Mouse (Mus musculus) G1E (cell line): ENCODE data around the gene Fam155a.

Experiments used
- CTCF ChIP-seq: IDR thresholded peaks from 2 replicates; pipeline ENCODE4 v1.5.1; 2012; ENCODE audit warnings: low read depth, low read length, inconsistent platforms, mixed read lengths
- GATA1 ChIP-seq: IDR thresholded peaks from 2 replicates; pipeline ENCODE4 v1.6.1; 2012; ENCODE audit warnings: borderline replicate concordance, low read length, inconsistent platforms, mixed read lengths
- POLR2AphosphoS5 ChIP-seq: IDR thresholded peaks from 2 replicates; pipeline ENCODE4 v1.6.1; 2012; ENCODE audit warnings: low read depth, low read length, inconsistent platforms; ENCODE audit not compliant: insufficient replicate concordance

- TF ChIP-seq CTCF, result no peak
- no peak for TF ChIP-seq POLR2AphosphoS5
- no peak for TF ChIP-seq GATA1
These were observed 78.6 kb downstream of the Fam155a start for GRCm38 (mm10) chr8:9692370-9692769.
